In the genomic region with DNA sequence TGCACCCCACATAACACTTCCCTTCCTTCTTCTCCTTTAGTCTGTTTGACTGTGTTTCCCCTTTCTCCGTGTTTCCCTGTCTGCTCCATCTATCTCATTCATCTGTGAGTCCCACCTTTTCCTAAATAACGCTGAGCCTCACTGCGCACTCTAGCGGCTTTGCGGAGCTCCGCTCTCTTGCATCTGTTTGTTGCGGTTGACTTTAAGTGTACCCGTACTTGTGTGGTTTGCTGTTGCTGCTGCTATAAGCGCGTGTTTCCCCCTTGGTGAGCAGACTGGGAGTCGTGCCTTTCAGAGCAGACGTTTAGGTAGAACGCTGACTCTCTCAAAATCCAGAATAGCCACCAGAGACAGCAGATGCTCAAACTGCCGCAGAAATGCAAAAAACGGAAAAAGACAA, we compare ENCODE assay signal across 10 mouse cellular contexts. TPM values are rescaled to one million over a fixed set of nuclear protein-coding genes. Genes with fewer than 3 reads are reported as not detected.
DNase-seq lines count a peak whose midpoint lies in the region; ATAC-seq lines count a peak whose summit lies in the region.
"Had no signal": no experiment of that assay in that cellular context is flagged by ENCODE, and none has a peak within 500 bp of the region (broad histone marks: within the 10 kb centered on the region; RNA-seq: fewer than 3 reads in every experiment).

No protein-coding gene starts in this region.

- no peak overlapping the region for H3K4me2 ChIP-seq in hindbrain, embryonic 11.5 days (replicated peaks; ENCODE audit: low read depth, low read length)
- H3K4me2 ChIP-seq in hindbrain, embryonic 12.5 days (replicated peaks), result no peak overlapping the region
- peak overlapping the region; percentile 34 for H3K4me2 ChIP-seq in embryonic facial prominence, embryonic 13.5 days
- H3K4me2 ChIP-seq: midbrain, embryonic 12.5 days had no signal

- intact Hi-C loops in gastrocnemius, postnatal 36 days (cut with DNase I), result no loop called here

- H3K4me1 ChIP-seq in hindbrain, embryonic 11.5 days (replicated peaks; ENCODE audit: control insufficient read depth, insufficient read depth, low read length), result no peaks in the 10 kb centered on the region
- no peaks in the 10 kb centered on the region for H3K4me1 ChIP-seq in hindbrain, embryonic 12.5 days
- H3K4me1 ChIP-seq in embryonic facial prominence, embryonic 13.5 days, result peaks cover 18% of the 10 kb centered on the region
- H3K4me1 ChIP-seq: midbrain, embryonic 12.5 days had no signal

- no peak for ATAC-seq in hindbrain, embryonic 11.5 days (ENCODE audit: low FRiP score)
- ATAC-seq in hindbrain, embryonic 12.5 days (ENCODE audit: low FRiP score), result no peak
- ATAC-seq in embryonic facial prominence, embryonic 13.5 days (ENCODE audit: insufficient number of reproducible peaks, insufficient read depth, low FRiP score, low TSS enrichment, low read depth), result no peak
- ATAC-seq: Patski had no signal

- H3K27ac ChIP-seq in hindbrain, embryonic 11.5 days (ENCODE audit: low read depth, low read length), result no peak overlapping the region
- H3K27ac ChIP-seq in hindbrain, embryonic 12.5 days, result no peak overlapping the region
- no peak overlapping the region for H3K27ac ChIP-seq in embryonic facial prominence, embryonic 13.5 days
- H3K27ac ChIP-seq: midbrain, embryonic 12.5 days had no signal

- 28% methylated on average over 15 of the region's 15 CpGs for WGBS in hindbrain, embryonic 11.5 days
- 43% methylated on average over 15 of the region's 15 CpGs for WGBS in hindbrain, embryonic 12.5 days
- 37% methylated on average over 15 of the region's 15 CpGs for WGBS in embryonic facial prominence, embryonic 13.5 days

- no peaks in the 10 kb centered on the region for H3K36me3 ChIP-seq in hindbrain, embryonic 11.5 days (ENCODE audit: control insufficient read depth, insufficient read depth, low read length)
- no peaks in the 10 kb centered on the region for H3K36me3 ChIP-seq in hindbrain, embryonic 12.5 days
- no peaks in the 10 kb centered on the region for H3K36me3 ChIP-seq in embryonic facial prominence, embryonic 13.5 days
- H3K36me3 ChIP-seq: midbrain, embryonic 12.5 days had no signal

- DNase-seq in hindbrain, embryonic 11.5 days (ENCODE audit: low spot score), result peak; percentile 54
- peak; percentile 58 for DNase-seq in R1 (ENCODE audit: low read depth, low spot score)
- DNase-seq in layer of hippocampus, postnatal 14 days (ENCODE audit: low spot score in 2 of 2), result peak; percentile 31
- DNase-seq in right cerebral cortex, postnatal 10 days (ENCODE audit: low spot score in 2 of 2), result peak; percentile 61 to 67
- DNase-seq in gastrocnemius, postnatal 36 days, result no peak
- DNase-seq in heart, postnatal 4 days, result no peak

- H3K4me3 ChIP-seq in hindbrain, embryonic 11.5 days (ENCODE audit: low read depth, low read length), result no peak overlapping the region
- no peak overlapping the region for H3K4me3 ChIP-seq in hindbrain, embryonic 12.5 days
- no peak overlapping the region for H3K4me3 ChIP-seq in embryonic facial prominence, embryonic 13.5 days
- H3K4me3 ChIP-seq: midbrain, embryonic 12.5 days had no signal

- no peak overlapping the region for H3K9ac ChIP-seq in hindbrain, embryonic 11.5 days (ENCODE audit: low read depth, low read length)
- H3K9ac ChIP-seq in hindbrain, embryonic 12.5 days, result no peak overlapping the region
- H3K9ac ChIP-seq in embryonic facial prominence, embryonic 13.5 days, result no peak overlapping the region
- H3K9ac ChIP-seq: midbrain, embryonic 12.5 days had no signal

- H3K9me3 ChIP-seq in hindbrain, embryonic 11.5 days (ENCODE audit: control insufficient read depth, low read length), result no peaks in the 10 kb centered on the region
- no peaks in the 10 kb centered on the region for H3K9me3 ChIP-seq in hindbrain, embryonic 12.5 days (replicated peaks)
- H3K9me3 ChIP-seq in embryonic facial prominence, embryonic 13.5 days, result no peaks in the 10 kb centered on the region
- H3K9me3 ChIP-seq: midbrain, embryonic 12.5 days had no signal

- H3K27me3 ChIP-seq in hindbrain, embryonic 11.5 days (ENCODE audit: control insufficient read depth, insufficient read depth, low read length), result no peaks in the 10 kb centered on the region
- no peaks in the 10 kb centered on the region for H3K27me3 ChIP-seq in hindbrain, embryonic 12.5 days
- H3K27me3 ChIP-seq in embryonic facial prominence, embryonic 13.5 days, result 0 out of 2 replicates have a peak, but pooled peaks cover 4% of the 10 kb centered on the region
- H3K27me3 ChIP-seq: midbrain, embryonic 12.5 days; Patski had no signal

RNA-seq across cellular contexts. Expression of gene Cartpt, which starts 51.3 kb away (rescaled TPM):
- 32.1 and 32.8 TPM in 2 replicates for polyA plus RNA-seq in hindbrain, embryonic 11.5 days (2014; fragmentation: Nextera tagmentation; extraction: Ambion mirVana)
- 13.3 and 15.9 TPM in 2 replicates for polyA plus RNA-seq in hindbrain, embryonic 12.5 days (2016; fragmentation: Nextera tagmentation; extraction: Ambion mirVana)
- polyA plus RNA-seq in embryonic facial prominence, embryonic 13.5 days (2015; fragmentation: Nextera tagmentation; extraction: Ambion mirVana), result 0.69 and 0.84 TPM in 2 replicates
- 1 to 10 TPM; 1.7 to 3.0 TPM for total RNA-seq in layer of hippocampus, postnatal 14 days (2021)
- total RNA-seq in gastrocnemius, postnatal 36 days (2021), result not detected
- total RNA-seq in heart, postnatal 4 days (2021), result under 1 TPM; 0.34 to 0.48 TPM
- polyA plus RNA-seq: Patski had no signal

Comparison
In these comparisons a context has a peak if more than half of its experiments do, and no peak if none do; other contexts are left out.
1. DNase-seq: peak in hindbrain, embryonic 11.5 days (single experiment), R1 (single experiment), layer of hippocampus, postnatal 14 days (2 of 2) and right cerebral cortex, postnatal 10 days (2 of 2); none in gastrocnemius, postnatal 36 days (0 of 2) and heart, postnatal 4 days (single experiment).